Mouse (Mus musculus) macrophage (primary cell): Measurements from ENCODE around the gene Tmem117. TPM values are rescaled to one million over a fixed set of nuclear protein-coding genes. Genes with fewer than 3 reads are reported as not detected.

ENCODE experiments used
- H3K27ac ChIP-seq: fragments of 350-480 bp; formaldehyde crosslinking; 2 replicates; pipeline ENCODE4 v1.9.0; 2021
- H3K36me3 ChIP-seq: fragments of 350-480 bp; formaldehyde crosslinking; 2 replicates; pipeline ENCODE4 v1.9.0; 2021; ENCODE audit errors: inconsistent target
- H3K4me3 ChIP-seq: fragments of 350-480 bp; formaldehyde crosslinking; 2 replicates; pipeline ENCODE4 v1.9.0; 2021; ENCODE audit errors: inconsistent target
- H3K79me2 ChIP-seq: fragments of 350-480 bp; formaldehyde crosslinking; 2 replicates; pipeline ENCODE4 v1.9.0; 2021; ENCODE audit errors: inconsistent target
- WGBS: methylation state at CpG from one replicate; pipeline ENCODE4 v1.1.7; 2026; ENCODE audit warnings: inconsistent platforms; ENCODE audit not compliant: missing documents; 5-methylcytosine and 5-hydroxymethylcytosine counted together
- polyA plus RNA-seq: library from polyadenylated mRNA; stranded (reverse); fragments of 250-400 nt; gene quantifications from 3 replicates; pipeline ENCODE4 v1.2.4, GENCODE M21; 2018; ENCODE audit warnings: inconsistent platforms

Tmem117 gene
- polyA plus RNA-seq, 1 experiment from 2014 or later: 0.11 TPM

DNA sequence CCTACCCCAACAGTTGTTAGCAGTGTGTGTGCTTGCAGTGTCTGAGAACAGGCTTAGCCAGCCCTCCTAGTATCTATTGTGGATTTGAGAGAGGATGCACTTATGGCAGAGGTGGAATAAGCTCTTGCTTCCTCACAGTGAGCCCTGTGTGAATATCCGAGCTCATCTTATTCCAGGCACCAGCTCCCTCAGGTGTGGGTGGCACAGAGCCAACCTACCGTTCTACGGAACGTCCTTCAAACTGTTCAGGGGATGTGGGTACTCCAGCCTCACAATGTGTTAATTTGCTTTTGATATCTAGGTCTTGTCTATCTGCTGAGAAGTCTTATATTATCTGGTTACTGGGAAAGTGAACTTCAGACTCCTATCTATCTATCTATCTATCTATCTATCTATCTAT lies 209.6 kb downstream of the Tmem117 start:
- Histone ChIP-seq H3K79me2 (no peaks in the 10 kb centered on the region), H3K27ac (no peak overlapping the region), H3K4me3 (no peak overlapping the region), H3K36me3 (no peaks in the 10 kb centered on the region)
- 86% methylated on average over 4 of the region's 4 CpGs for WGBS

DNA sequence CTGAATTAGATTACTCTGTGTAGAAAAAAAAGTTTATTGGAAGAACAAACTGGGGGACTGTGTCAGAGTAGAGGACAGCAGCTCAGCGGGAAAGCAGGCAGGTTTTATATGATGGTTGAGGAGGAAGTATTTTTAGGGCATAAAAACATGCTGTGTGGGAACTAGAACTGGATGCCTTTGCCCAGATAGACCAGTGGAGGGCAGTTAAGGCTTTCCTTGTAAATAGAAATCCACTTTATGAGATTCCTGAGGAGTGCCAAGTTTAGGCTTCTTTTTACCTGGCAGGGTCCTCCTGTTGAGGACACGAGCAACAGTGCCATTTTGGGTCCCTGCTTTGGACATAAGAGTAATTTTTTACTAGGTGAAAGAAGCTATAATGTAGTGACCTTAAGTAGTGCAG lies 218.5 kb downstream of the Tmem117 start:
- Histone ChIP-seq H3K4me3 (no peak overlapping the region), H3K79me2 (no peaks in the 10 kb centered on the region), H3K36me3 (no peaks in the 10 kb centered on the region), H3K27ac (no peak overlapping the region)
- 83% methylated on average over 2 of the region's 2 CpGs for WGBS

DNA sequence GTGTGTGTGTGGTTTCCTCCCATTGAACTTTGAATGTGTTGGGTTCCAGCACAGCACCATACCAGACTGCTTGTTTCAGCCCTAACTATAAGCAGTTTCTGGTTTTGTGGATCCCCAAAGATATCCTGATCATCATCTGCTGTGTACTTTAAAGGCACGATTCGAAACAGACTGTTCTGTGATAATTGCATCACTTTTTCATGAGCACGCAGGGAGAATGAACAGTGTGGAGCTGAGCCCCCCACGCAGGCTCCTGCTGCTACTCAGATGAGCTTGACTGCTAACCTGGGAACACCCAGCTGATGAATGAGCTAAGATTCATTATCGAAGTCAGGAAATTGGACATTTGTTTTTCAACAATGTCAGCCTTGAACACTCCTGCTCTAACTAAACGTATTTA lies 230.6 kb downstream of the Tmem117 start:
- no peak overlapping the region for H3K4me3 ChIP-seq
- no peaks in the 10 kb centered on the region for H3K36me3 ChIP-seq
- no peak overlapping the region for H3K27ac ChIP-seq
- no peaks in the 10 kb centered on the region for H3K79me2 ChIP-seq
- WGBS: 88% methylated on average over 6 of the region's 6 CpGs

DNA sequence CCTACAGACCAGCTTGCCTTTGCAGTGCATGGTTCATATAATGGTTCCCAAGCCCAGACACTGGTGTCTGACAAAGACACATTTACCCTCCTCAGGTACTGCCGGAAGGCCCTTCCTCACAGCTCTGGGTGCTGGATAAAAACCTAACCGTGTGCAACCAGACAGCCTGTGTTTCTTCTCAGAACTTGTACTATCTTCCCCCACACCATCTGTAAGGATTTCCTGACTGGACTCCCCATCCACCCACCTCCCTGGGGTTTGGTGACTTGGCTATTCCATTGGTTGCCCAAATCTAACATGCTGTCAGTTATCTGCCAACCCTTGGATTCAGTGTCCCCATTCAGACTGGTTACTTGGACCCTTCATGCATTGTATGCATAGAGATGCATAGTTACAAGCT lies 232.1 kb downstream of the Tmem117 start:
- H3K27ac ChIP-seq: no peak overlapping the region
- H3K4me3 ChIP-seq: no peak overlapping the region
- WGBS: 91% methylated on average over 2 of the region's 2 CpGs
- no peaks in the 10 kb centered on the region for H3K36me3 ChIP-seq
- no peaks in the 10 kb centered on the region for H3K79me2 ChIP-seq

DNA sequence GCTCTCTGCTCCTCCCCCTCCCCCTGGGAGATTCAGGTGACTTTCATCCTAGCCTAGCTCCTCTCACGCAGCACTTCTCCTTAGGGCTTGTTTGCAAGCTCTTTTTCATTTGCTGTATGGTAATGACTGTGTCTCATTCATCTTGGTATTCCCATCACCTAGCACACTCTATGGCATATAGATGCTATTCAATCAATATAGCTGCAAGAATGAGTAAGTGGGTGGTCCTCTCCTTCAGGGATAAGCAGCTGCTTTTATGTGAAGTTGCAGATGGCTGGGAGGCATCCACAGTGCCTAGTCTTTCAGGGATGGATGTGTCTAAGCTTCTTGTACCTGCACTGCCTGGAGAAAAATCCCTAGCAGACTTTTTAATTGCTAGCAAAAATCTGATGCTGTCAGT lies 235.1 kb downstream of the Tmem117 start:
- Histone ChIP-seq H3K79me2 (no peaks in the 10 kb centered on the region), H3K27ac (no peak overlapping the region), H3K36me3 (no peaks in the 10 kb centered on the region), H3K4me3 (no peak overlapping the region)
- WGBS: 45% methylated on average over 1 of the region's 1 CpGs

DNA sequence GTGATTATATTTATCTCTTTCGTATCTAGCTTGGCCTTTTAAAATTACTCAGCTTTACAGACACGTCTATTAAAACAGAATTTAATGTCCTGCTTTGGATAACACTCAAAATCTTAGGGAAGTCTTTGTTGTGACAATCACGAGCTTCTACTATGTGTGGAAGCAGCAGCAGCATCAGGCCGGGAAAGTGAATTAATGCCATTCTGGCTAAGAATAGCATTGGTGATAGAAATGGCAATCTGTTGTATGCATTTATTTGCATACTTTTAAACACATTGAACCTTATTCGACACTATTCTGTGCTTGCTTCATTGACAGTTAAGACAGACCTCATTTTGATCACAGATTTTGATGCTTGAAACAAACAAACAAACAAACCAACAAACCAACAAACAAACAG lies 239.3 kb downstream of the Tmem117 start:
- H3K4me3 ChIP-seq: no peak overlapping the region
- no peaks in the 10 kb centered on the region for H3K79me2 ChIP-seq
- no peak overlapping the region for H3K27ac ChIP-seq
- WGBS: 85% methylated on average over 5 of the region's 5 CpGs
- H3K36me3 ChIP-seq: no peaks in the 10 kb centered on the region

DNA sequence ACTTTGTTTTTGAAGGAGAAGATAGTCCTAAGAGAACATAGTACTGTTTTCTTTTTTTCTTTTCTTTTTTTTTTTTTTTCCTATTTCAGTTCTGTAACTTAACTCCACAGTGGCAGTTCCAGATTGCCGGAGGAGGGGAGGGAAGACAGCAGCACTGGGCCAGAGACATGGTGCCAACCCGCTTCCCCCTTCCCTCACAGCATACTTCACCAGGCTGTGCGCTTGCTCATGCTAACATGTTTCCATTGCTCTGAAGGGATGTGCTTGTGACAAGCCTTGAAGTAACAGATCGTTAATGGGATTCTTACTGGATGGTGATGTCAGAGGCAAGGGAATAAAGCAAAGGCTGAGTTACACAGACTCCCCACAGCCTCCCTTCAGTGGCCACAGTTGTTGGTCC lies 256.0 kb downstream of the Tmem117 start:
- H3K4me3 ChIP-seq: no peak overlapping the region
- no peak overlapping the region for H3K27ac ChIP-seq
- WGBS: 83% methylated on average over 4 of the region's 4 CpGs
- H3K79me2 ChIP-seq: no peaks in the 10 kb centered on the region
- H3K36me3 ChIP-seq: no peaks in the 10 kb centered on the region

DNA sequence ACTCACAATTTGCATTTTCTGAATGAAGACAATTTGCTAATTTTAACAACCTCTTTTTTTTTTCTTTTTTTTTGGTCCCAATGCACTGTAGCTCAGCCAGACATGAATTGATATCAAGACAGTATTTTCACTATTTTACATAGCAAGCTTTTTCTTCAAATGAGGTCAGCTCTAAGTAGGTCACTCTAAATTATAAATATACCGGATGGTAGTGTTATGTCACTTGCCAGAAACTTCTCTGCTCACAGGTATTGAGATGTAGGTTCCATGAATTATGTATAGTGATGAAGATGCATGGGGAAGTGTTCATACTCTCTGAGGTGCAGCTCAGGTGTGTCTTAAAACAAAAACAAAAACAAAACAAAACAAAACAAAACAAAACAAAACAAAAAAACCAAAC lies 264.2 kb downstream of the Tmem117 start:
- H3K27ac ChIP-seq: no peak overlapping the region
- H3K79me2 ChIP-seq: no peaks in the 10 kb centered on the region
- no peaks in the 10 kb centered on the region for H3K36me3 ChIP-seq
- 77% methylated on average over 1 of the region's 1 CpGs for WGBS
- H3K4me3 ChIP-seq: no peak overlapping the region

DNA sequence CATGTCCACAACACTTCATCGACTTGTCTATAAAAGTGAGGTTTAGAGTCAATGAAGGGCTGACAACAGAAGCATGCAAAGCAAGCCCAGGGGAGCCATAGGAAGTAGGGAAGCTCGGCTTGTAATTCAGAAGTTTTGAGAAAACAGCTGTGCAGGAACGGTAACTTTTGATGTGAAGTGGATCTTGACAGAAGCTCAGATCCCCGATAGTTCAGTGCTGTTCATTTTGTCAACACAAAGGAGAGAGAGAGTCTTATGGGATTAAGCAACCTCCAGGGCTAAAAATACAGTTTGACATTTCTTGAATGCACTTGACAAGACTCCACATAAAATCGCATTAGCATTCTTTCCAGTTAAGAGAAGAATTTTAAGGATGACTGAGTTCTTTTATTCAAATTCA lies 265.1 kb downstream of the Tmem117 start:
- H3K27ac ChIP-seq: no peak overlapping the region
- H3K36me3 ChIP-seq: no peaks in the 10 kb centered on the region
- no peak overlapping the region for H3K4me3 ChIP-seq
- no peaks in the 10 kb centered on the region for H3K79me2 ChIP-seq
- 88% methylated on average over 5 of the region's 5 CpGs for WGBS

DNA sequence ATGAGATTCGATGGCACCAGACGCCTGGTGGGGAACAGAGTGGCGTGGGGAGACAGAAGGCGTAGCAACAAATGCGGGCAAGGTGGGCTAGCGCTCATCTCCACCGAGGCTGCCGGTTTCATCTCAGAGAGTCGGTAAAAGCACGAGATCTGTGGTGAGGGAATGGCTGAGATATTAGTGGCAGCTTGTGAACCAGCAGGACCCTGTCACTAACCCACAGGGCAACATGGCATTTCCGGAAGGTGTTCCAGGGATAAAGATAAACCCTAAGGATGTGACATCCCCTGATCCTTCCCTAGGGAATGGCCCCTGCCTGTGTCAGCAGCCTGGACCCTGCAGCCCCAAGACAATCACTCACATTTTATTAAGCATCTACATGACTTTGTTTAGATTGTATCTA lies 266.6 kb downstream of the Tmem117 start:
- H3K79me2 ChIP-seq: no peaks in the 10 kb centered on the region
- WGBS: 88% methylated on average over 11 of the region's 11 CpGs
- no peaks in the 10 kb centered on the region for H3K36me3 ChIP-seq
- no peak overlapping the region for H3K4me3 ChIP-seq
- H3K27ac ChIP-seq: no peak overlapping the region

DNA sequence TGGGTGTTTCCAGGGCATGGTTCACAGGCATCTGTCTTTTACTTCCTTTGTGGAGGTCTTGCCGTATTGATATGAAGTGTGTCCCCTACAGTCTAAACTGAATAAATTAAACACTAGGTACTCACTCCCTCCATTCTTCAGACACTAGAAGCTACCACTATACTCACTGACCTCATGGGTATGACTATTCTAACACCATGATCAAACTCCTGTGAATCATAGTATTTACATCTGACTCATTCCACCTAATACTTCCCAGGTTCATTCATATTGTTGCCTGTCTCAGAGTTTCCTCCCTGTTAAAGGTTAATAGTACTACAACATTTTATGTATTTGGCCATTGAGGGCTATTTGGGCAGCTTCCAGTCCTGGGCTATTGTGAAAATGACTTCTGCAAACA lies 274.2 kb downstream of the Tmem117 start:
- Histone ChIP-seq H3K79me2 (no peaks in the 10 kb centered on the region), H3K4me3 (no peak overlapping the region), H3K27ac (no peak overlapping the region), H3K36me3 (no peaks in the 10 kb centered on the region)
- 86% methylated on average over 1 of the region's 1 CpGs for WGBS

DNA sequence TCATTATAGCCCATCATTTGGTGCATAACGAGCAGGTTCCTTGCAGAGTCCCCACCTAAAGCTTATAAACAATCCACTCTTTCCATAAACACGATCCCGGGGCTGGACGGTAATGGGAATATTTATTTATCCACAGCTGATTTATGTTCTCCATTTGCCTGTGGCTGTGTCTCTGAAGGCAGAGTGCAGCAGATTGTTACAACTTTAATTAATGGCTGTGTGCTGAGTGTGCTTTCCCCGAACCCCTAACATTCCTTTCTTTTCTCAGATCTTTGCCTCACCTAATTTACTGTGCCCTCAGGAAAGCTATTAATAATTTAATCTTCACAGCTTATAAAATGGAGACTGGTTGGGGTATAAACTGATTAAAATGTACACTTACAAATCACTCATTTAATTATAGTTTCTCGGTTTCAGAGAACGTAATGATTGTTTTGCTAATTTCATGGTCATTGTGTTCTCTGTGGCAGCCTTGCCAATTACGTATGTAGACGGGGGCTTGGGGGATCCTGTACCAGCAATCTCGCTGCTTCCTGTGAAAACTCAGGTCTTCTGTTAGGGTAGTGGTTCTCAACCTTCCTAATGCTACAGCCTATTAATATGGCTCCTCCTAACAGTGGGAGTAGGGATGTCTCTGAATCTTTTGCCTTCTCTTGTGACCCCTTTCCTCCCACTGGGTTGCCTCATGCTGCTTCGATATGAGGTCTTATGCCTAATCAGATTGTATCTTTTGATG lies 275.8 kb downstream of the Tmem117 start:
- 80% methylated on average over 11 of the region's 11 CpGs for WGBS
- Histone ChIP-seq H3K36me3 (no peaks in the 10 kb centered on the region), H3K4me3 (no peak overlapping the region), H3K27ac (no peak overlapping the region), H3K79me2 (no peaks in the 10 kb centered on the region)

DNA sequence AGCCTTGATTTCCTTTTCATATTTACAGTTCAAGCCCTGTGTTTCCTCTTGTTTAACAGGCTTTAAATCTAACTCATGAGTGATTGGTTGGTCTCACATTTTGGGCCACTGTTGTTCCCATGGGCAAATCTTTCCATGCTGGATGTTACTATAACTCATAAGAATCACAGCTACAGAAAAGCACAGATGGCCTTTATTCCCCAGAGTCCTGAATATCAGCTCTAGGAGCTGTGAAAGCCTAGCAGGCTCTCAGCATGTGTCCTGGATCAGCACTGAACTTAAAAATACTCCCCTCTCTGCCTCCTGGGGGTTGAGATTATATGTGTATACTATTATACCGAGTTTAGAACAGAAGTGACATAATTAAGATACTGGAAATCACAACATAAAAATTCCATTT lies 292.6 kb downstream of the Tmem117 start:
- Histone ChIP-seq H3K4me3 (no peak overlapping the region), H3K79me2 (no peaks in the 10 kb centered on the region), H3K27ac (no peak overlapping the region), H3K36me3 (no peaks in the 10 kb centered on the region)
- 50% methylated on average over 1 of the region's 1 CpGs for WGBS

DNA sequence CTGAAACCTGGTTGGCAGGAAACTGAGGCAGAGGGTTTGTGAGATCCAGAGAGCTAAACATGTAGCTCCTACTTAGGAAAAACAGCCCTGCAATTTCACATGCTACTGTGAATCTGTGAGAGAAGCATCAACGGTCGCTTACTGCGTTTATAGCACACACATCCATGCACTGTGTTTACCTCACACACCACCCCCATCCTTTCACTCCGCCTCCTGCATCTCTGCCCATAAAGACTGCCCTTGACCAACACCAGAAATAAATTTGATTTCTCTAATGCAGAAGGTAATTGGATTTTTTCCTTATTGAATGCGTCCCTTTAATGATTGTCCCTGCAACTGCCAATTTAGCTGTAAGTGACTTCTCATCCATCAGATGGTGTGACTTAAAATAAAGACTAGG lies 299.0 kb downstream of the Tmem117 start:
- Histone ChIP-seq H3K36me3 (no peaks in the 10 kb centered on the region), H3K79me2 (no peaks in the 10 kb centered on the region), H3K27ac (no peak overlapping the region), H3K4me3 (no peak overlapping the region)
- 89% methylated on average over 5 of the region's 5 CpGs for whole genome bisulfite sequencing

DNA sequence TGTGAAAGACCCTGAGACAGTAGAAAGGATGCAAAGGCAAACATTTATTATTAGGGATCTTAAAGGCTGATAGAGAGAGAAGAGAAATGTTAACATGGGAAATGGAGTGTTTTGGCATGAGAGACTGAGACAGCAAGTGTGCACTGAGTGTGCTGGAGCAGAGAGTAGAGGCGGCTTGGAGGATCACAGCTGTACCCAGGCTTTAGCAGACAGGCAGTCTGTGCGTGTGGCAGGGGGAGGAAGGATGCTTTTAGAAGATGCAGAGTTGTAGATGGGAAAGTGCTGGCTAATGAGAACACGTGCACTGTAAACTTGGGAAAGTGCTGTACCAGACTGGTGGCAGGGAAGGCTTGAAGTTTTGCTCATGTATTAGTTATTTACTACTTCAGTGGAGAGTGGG lies 301.7 kb downstream of the Tmem117 start:
- 64% methylated on average over 3 of the region's 3 CpGs for whole genome bisulfite sequencing

DNA sequence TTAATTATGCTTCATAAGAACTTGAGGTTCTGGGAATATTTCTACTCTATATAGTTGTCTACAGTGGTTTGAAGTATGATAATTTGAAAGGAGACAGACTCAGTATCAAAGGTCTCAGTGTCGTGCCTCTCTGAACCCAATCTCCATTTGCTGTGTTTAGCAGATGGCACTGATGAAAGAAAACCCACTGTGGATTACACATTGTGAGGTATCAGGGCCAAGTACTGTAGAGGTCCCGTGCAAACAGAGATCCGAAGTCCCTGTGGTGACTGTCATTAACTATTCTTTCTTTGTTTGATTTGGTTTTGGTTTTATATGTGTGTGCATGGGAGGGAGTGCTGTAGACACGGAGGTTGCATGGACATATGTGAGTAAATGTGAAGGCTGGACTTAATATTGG lies 304.0 kb downstream of the Tmem117 start:
- no peak overlapping the region for H3K27ac ChIP-seq
- H3K36me3 ChIP-seq: no peaks in the 10 kb centered on the region
- WGBS: 77% methylated on average over 4 of the region's 4 CpGs
- H3K79me2 ChIP-seq: no peaks in the 10 kb centered on the region
- no peak overlapping the region for H3K4me3 ChIP-seq

More for the DNA sequence above, 301.7 kb downstream of the Tmem117 start:
- Histone ChIP-seq H3K4me3 (no peak overlapping the region), H3K27ac (no peak overlapping the region), H3K79me2 (no peaks in the 10 kb centered on the region), H3K36me3 (no peaks in the 10 kb centered on the region)
